Mouse (Mus musculus) limb, embryonic 14.5 days (tissue): ENCODE results near the gene Nppc. TPM values are rescaled to one million over a fixed set of nuclear protein-coding genes. Genes with fewer than 3 reads are reported as not detected.

ENCODE experiments used
- ATAC-seq: fragments of 200-750 bp; cut with Nextera tagmentation; 2 replicates; pipeline ENCODE4 v1.8.0; 2017; ENCODE audit warnings: low read depth, moderate number of reproducible peaks, moderate TSS enrichment; ENCODE audit not compliant: low FRiP score
- DNase-seq: peaks from one replicate; pipeline ENCODE4 v3.0.0-alpha.2; 2015; ENCODE audit warnings: low spot score
- H3K27ac ChIP-seq: fragments of 300-500 bp; sonication (generic); replicated peaks from 2 replicates; pipeline ENCODE4 v1.5.1; 2014; ENCODE audit warnings: low read depth, mild to moderate bottlenecking, low read length, moderate library complexity, mixed read lengths
- H3K27me3 ChIP-seq: fragments of 300-500 bp; sonication (generic); 2 replicates; pipeline ENCODE4 v1.6.1; 2014; ENCODE audit warnings: low read length, mixed read lengths; ENCODE audit not compliant: control insufficient read depth, insufficient read depth
- H3K36me3 ChIP-seq: fragments of 300-500 bp; sonication (generic); 2 replicates; pipeline ENCODE4 v1.6.1; 2014; ENCODE audit warnings: mild to moderate bottlenecking, low read length, moderate library complexity, mixed read lengths; ENCODE audit not compliant: control insufficient read depth, insufficient read depth
- H3K4me1 ChIP-seq: fragments of 300-500 bp; sonication (generic); 2 replicates; pipeline ENCODE4 v1.6.1; 2014; ENCODE audit warnings: antibody characterized with exemption, low read length, mixed read lengths; ENCODE audit not compliant: control insufficient read depth, insufficient read depth
- H3K4me2 ChIP-seq: fragments of 300-500 bp; sonication (generic); replicated peaks from 2 replicates; pipeline ENCODE4 v1.6.1; 2014; ENCODE audit warnings: low read depth, mild to moderate bottlenecking, low read length, moderate library complexity; ENCODE audit not compliant: severe bottlenecking
- H3K4me3 ChIP-seq: fragments of 300-500 bp; sonication (generic); replicated peaks from 2 replicates; pipeline ENCODE4 v1.5.1; 2014; ENCODE audit warnings: low read length
- H3K9ac ChIP-seq: fragments of 300-500 bp; sonication (generic); 2 replicates; pipeline ENCODE4 v1.6.1; 2014; ENCODE audit warnings: mild to moderate bottlenecking, low read depth, low read length, moderate library complexity; ENCODE audit not compliant: severe bottlenecking
- H3K9me3 ChIP-seq: fragments of 300-500 bp; sonication (generic); 2 replicates; pipeline ENCODE4 v1.6.1; 2016; ENCODE audit warnings: low read length; ENCODE audit not compliant: control insufficient read depth
- POLR2A ChIP-seq: fragments of 200-500 bp; IDR thresholded peaks from 2 replicates; pipeline ENCODE4 v1.8.0; 2012; ENCODE audit warnings: inconsistent platforms, mild to moderate bottlenecking, moderate library complexity, borderline replicate concordance; ENCODE audit not compliant: insufficient read depth, insufficient read length; ENCODE audit errors: extremely low read depth
- whole genome bisulfite sequencing: fragments of 180-500 bp; shearing (Covaris S2); extraction: QIAGEN DNeasy Blood & Tissue Kit; methylation state at CpG from one replicate; pipeline ENCODE4 v1.1.7; 2014; 5-methylcytosine and 5-hydroxymethylcytosine counted together
- polyA plus RNA-seq, 2 experiments: library from polyadenylated mRNA; depleted of rRNA in 1 of 2; stranded (reverse) in 1 of 2; unstranded in 1 of 2; fragments of >200 nt; fragmentation: Nextera tagmentation in 1 of 2; extraction: Ambion mirVana in 1 of 2; gene quantifications; 2 replicates each; pipeline versions ENCODE4 v1.2.1 to v1.2.3; 2012 to 2014

The Nppc gene
- polyA plus RNA-seq, 2 experiments = 6.1 to 6.4 TPM

DNA sequence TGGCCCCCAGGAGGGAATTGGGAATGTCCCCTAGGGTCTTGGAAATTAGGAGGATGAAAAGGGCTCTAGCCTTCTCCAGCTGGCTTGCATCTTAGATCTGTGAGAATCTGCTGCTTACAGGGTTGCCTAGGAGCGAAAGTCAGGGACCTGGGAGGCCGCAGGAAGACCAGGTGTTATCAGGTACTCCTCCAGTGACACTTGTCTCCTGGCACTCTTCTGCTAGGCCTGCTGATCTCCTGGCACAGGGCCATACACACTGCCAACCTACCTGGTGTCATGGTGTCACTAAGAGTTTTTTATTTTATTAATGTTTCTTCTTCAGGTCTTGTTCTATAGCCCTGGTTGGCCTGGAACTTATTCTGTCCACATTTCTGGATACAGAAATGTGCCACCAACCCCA lies 5.3 kb downstream of the Nppc start:
- Histone ChIP-seq H3K36me3 (no peaks in the 10 kb centered on the region), H3K4me3 (no peak overlapping the region), H3K4me2 (no peak overlapping the region), H3K9ac (no peak overlapping the region), H3K27ac (no peak overlapping the region), H3K27me3 (peaks cover 25% of the 10 kb centered on the region), H3K9me3 (no peaks in the 10 kb centered on the region), H3K4me1 (no peaks in the 10 kb centered on the region)
- no peak for DNase-seq
- no peak for ATAC-seq
- WGBS = 55% methylated on average over 2 of the region's 2 CpGs
- TF ChIP-seq POLR2A = no peak

DNA sequence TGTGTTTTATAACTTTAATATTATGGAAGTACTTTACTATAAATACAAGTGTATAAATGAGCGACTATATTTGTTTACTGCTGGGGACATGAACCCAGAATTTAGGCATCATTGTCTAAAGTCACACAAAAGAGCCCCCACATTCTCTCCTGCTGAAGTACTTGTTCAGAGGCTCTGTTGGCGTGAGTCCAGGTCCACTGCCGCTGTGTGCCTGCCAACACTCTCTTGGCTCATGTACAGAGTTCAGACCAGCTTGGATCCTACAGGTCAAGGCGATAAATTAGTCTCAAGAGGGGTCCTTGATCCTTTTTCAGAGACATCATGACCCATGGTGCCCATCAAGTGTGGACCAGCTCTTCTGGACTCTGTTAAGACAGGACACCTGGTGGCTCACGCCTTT lies 13.3 kb downstream of the Nppc start:
- no peaks in the 10 kb centered on the region for H3K36me3 ChIP-seq
- 84% methylated on average over 5 of the region's 5 CpGs for WGBS
- no peak for ATAC-seq

DNA sequence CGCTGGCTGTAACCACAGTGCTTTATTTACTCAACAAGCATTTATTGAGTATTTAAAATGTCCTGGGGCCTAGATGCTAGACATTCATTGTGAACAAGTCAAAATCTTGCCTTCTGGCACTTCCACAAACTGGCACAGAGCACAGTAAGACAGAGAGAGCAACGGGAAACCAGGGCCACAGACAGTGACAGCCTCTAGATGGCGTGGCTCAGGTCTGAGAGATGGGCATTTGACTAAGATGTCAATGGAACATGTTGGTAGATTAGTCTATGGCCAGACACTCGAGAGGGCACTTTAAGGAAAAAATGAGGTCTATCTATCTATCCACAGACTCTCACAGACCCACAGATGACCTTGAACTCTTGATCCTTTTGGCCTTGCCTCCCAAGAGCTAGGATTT lies 17.7 kb downstream of the Nppc start:
- Histone ChIP-seq H3K36me3 (no peaks in the 10 kb centered on the region), H3K4me1 (no peaks in the 10 kb centered on the region), H3K27ac (no peak overlapping the region), H3K4me3 (no peak overlapping the region), H3K9me3 (no peaks in the 10 kb centered on the region), H3K27me3 (no peaks in the 10 kb centered on the region), H3K9ac (no peak overlapping the region), H3K4me2 (no peak overlapping the region)
- WGBS = 47% methylated on average over 4 of the region's 4 CpGs
- no peak for TF ChIP-seq POLR2A
- no peak for ATAC-seq
- no peak for DNase-seq

More for the DNA sequence above, 13.3 kb downstream of the Nppc start:
- no peaks in the 10 kb centered on the region for H3K9me3 ChIP-seq
- no peak overlapping the region for H3K27ac ChIP-seq
- no peaks in the 10 kb centered on the region for H3K27me3 ChIP-seq
- no peak for TF ChIP-seq POLR2A
- DNase-seq = no peak
- H3K4me2 ChIP-seq = no peak overlapping the region
- H3K9ac ChIP-seq = no peak overlapping the region
- no peaks in the 10 kb centered on the region for H3K4me1 ChIP-seq
- no peak overlapping the region for H3K4me3 ChIP-seq

DNA sequence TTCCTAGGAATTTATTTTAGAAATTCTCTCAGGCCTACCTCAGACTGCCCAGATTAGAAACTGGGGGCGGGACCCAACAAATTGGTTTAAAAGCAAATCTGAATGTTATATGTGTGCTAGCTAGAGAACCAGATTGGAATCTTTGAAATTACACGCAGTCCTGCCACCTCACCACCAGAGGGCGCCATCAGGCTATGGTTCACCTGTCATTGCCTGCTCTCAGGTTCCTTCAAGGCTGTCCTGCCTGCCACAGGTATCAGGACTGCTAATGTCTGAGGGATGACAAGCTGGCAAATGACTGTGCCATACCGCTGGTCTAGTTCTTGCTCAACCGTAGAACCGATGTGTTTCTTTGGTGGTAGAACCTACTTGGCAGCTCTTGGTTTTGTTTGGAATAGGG lies 20.1 kb downstream of the Nppc start:
- ATAC-seq (no peak), DNase-seq (peak; percentile 76)
- Histone ChIP-seq H3K4me3 (no peak overlapping the region), H3K4me2 (no peak overlapping the region), H3K9ac (no peak overlapping the region), H3K4me1 (no peaks in the 10 kb centered on the region), H3K9me3 (no peaks in the 10 kb centered on the region), H3K27ac (no peak overlapping the region), H3K27me3 (no peaks in the 10 kb centered on the region), H3K36me3 (no peaks in the 10 kb centered on the region)
- no peak for TF ChIP-seq POLR2A
- WGBS = 23% methylated on average over 6 of the region's 6 CpGs

DNA sequence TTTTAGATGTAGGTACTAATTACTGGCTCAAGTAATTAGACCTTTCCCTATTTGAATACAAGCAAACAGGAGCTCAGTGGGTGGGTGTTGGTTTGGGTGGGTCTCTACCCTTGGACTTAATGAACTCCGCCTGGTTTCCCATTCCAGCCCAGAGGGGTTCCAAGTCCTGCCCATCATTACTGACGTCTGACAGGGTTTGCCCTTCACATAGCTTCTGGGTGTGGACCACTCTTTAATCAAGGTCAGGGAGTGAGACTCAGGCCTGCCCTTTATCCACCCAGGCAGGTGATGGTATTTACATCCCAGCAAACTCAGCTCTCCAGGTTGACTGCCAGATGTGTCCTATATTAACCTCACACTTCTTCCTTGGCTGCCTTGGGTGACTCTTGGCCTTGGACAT lies 22.9 kb downstream of the Nppc start:
- Histone ChIP-seq H3K4me2 (no peak overlapping the region), H3K27ac (no peak overlapping the region), H3K27me3 (no peaks in the 10 kb centered on the region), H3K4me3 (no peak overlapping the region), H3K9me3 (no peaks in the 10 kb centered on the region), H3K4me1 (peaks cover 6% of the 10 kb centered on the region), H3K36me3 (no peaks in the 10 kb centered on the region), H3K9ac (no peak overlapping the region)
- no peak for DNase-seq
- 35% methylated on average over 2 of the region's 2 CpGs for whole genome bisulfite sequencing
- no peak for TF ChIP-seq POLR2A
- ATAC-seq = no peak
